12 mouse cellular contexts compared by ENCODE assay signal in genomic region chr16:43592062-43592461, GRCm38 (mm10).
DNase-seq lines count a peak whose midpoint lies in the region; ATAC-seq and TF ChIP-seq lines count a peak whose summit lies in the region.
"Had no signal": no experiment of that assay in that cellular context is flagged by ENCODE, and none has a peak within 500 bp of the region (broad histone marks: within the 10 kb centered on the region; RNA-seq: fewer than 3 reads in every experiment).

No protein-coding gene starts in this region.

- H3ac ChIP-seq in C2C12 (ENCODE audit: control insufficient read depth, insufficient read length, low read depth): no peak overlapping the region

- DNase-seq in kidney, postnatal 0 days (ENCODE audit: low spot score): peak; percentile 57
- no peak for DNase-seq in kidney, adult 8-10 months
- DNase-seq in adrenal gland, adult 2 months: peak; percentile 84
- DNase-seq in urinary bladder, postnatal 4 days (ENCODE audit: low spot score in 2 of 2): no peak
- DNase-seq in natural killer cell, adult 2 months (ENCODE audit: low spot score in 2 of 2): no peak
- DNase-seq: cerebellum, postnatal 25 days; left cerebral cortex, postnatal 4 days had no signal

- no peaks in the 10 kb centered on the region for H3K9me3 ChIP-seq in kidney, postnatal 0 days (replicated peaks; ENCODE audit: low read length)
- H3K9me3 ChIP-seq in lung, embryonic 16.5 days (ENCODE audit: control insufficient read depth, low read length): no peaks in the 10 kb centered on the region
- H3K9me3 ChIP-seq: hindbrain, embryonic 15.5 days; megakaryocyte, embryonic 14.5 days had no signal

- no peaks in the 10 kb centered on the region for H3K27me3 ChIP-seq in kidney, postnatal 0 days (ENCODE audit: insufficient read depth, low read length)
- H3K27me3 ChIP-seq in C2C12 (ENCODE audit: control insufficient read depth, insufficient read depth, insufficient read length): no peaks in the 10 kb centered on the region
- no peaks in the 10 kb centered on the region for H3K27me3 ChIP-seq in lung, embryonic 16.5 days (ENCODE audit: control insufficient read depth, insufficient read depth, low read depth, low read length)
- H3K27me3 ChIP-seq: hindbrain, embryonic 15.5 days; megakaryocyte, embryonic 14.5 days had no signal

- H3K79me3 ChIP-seq in C2C12 (ENCODE audit: low read depth): no peaks in the 10 kb centered on the region

- no peaks in the 10 kb centered on the region; the same call in 1 of the 2 replicates for H3K4me1 ChIP-seq in kidney, postnatal 0 days (replicated peaks; ENCODE audit: insufficient read depth, low read length)
- H3K4me1 ChIP-seq in lung, embryonic 16.5 days (replicated peaks; ENCODE audit: control insufficient read depth, insufficient read depth, low read length): peaks cover 2% of the 10 kb centered on the region; the same call in 1 of the 2 replicates
- H3K4me1 ChIP-seq: hindbrain, embryonic 15.5 days; megakaryocyte, embryonic 14.5 days had no signal

- no peak overlapping the region for H3K4me3 ChIP-seq in kidney, postnatal 0 days (replicated peaks; ENCODE audit: low read depth, low read length)
- no peak overlapping the region for H3K4me3 ChIP-seq in C2C12 (ENCODE audit: insufficient read depth, poor library complexity, severe bottlenecking)
- H3K4me3 ChIP-seq in lung, embryonic 16.5 days (ENCODE audit: low read length): no peak overlapping the region
- H3K4me3 ChIP-seq: erythroblast, embryonic 14.5 days; hindbrain, embryonic 15.5 days; megakaryocyte, embryonic 14.5 days had no signal

- no peak for TF ChIP-seq CTCF in kidney, postnatal 0 days (IDR thresholded peaks at IDR 0.05; ENCODE audit: low read depth)
- TF ChIP-seq CTCF in C2C12 (IDR thresholded peaks at IDR 0.05; ENCODE audit: control insufficient read depth, insufficient read depth, insufficient read length): no peak

- 55% methylated on average over 5 of the region's 5 CpGs for WGBS in kidney, postnatal 0 days
- 42% methylated on average over 5 of the region's 5 CpGs for WGBS in lung, embryonic 16.5 days

- no peak overlapping the region for H3K9ac ChIP-seq in kidney, postnatal 0 days (ENCODE audit: low read depth, low read length)
- H3K9ac ChIP-seq in lung, embryonic 16.5 days (ENCODE audit: low read length): no peak overlapping the region
- H3K9ac ChIP-seq: hindbrain, embryonic 15.5 days had no signal

- H3K27ac ChIP-seq in kidney, postnatal 0 days: peak overlapping the region; percentile 10; the same call in 1 of the 2 replicates
- 0 out of 2 replicates have a peak overlapping the region, but pooled peaks have one; percentile 52 for H3K27ac ChIP-seq in lung, embryonic 16.5 days (ENCODE audit: low read length)
- H3K27ac ChIP-seq: hindbrain, embryonic 15.5 days had no signal

- no peaks in the 10 kb centered on the region for H3K79me2 ChIP-seq in C2C12 (ENCODE audit: control insufficient read depth, insufficient read depth)

- H3K36me3 ChIP-seq in kidney, postnatal 0 days (ENCODE audit: insufficient read depth, low read length): no peaks in the 10 kb centered on the region
- H3K36me3 ChIP-seq in C2C12 (ENCODE audit: control insufficient read depth, insufficient read depth): peaks cover 9% of the 10 kb centered on the region
- H3K36me3 ChIP-seq in lung, embryonic 16.5 days (ENCODE audit: control insufficient read depth, insufficient read depth, low read length): no peaks in the 10 kb centered on the region
- H3K36me3 ChIP-seq: hindbrain, embryonic 15.5 days had no signal

- ATAC-seq in kidney, postnatal 0 days (replicated peaks; ENCODE audit: low FRiP score, low read depth): no peak
- ATAC-seq in lung, embryonic 16.5 days (ENCODE audit: low read depth): peak; percentile 60

- H3K4me2 ChIP-seq in kidney, postnatal 0 days (ENCODE audit: low read length): no peak overlapping the region
- H3K4me2 ChIP-seq in lung, embryonic 16.5 days (ENCODE audit: low read depth, low read length): no peak overlapping the region
- H3K4me2 ChIP-seq: hindbrain, embryonic 15.5 days had no signal

TF ChIP-seq in C2C12, 6 proteins besides CTCF, POLR2A, EP300 and RAD21:
- peak; percentile 47 for TF ChIP-seq MYOD1 (IDR thresholded peaks at IDR 0.05; ENCODE audit: control insufficient read depth, insufficient read length, low read depth)
- peak; percentile 55 for TF ChIP-seq CEBPB (IDR thresholded peaks at IDR 0.05; ENCODE audit: low read depth)
- no peak for TF ChIP-seq MAX (IDR thresholded peaks at IDR 0.05)
- no peak for TF ChIP-seq FOSL1 (IDR thresholded peaks at IDR 0.05; ENCODE audit: insufficient read depth, low read length, poor library complexity, severe bottlenecking)
- no peak for TF ChIP-seq USF1 (IDR thresholded peaks at IDR 0.05; ENCODE audit: low read depth)
TF ChIP-seq in C2C12: peak in this region for 2.

Comparison
In these comparisons a context has a peak if more than half of its experiments do, and no peak if none do; other contexts are left out.
1. DNase-seq: peak in kidney, postnatal 0 days (single experiment) and adrenal gland, adult 2 months (single experiment); none in kidney, adult 8-10 months (0 of 2), urinary bladder, postnatal 4 days (0 of 2) and natural killer cell, adult 2 months (0 of 2).